Mouse (Mus musculus) stomach, embryonic 16.5 days (tissue): ENCODE data around the gene Syt2. TPM values are rescaled to one million over a fixed set of nuclear protein-coding genes. Genes with fewer than 3 reads are reported as not detected.

Experiments used
- ATAC-seq: fragments of 200-750 bp; cut with Nextera tagmentation; 2 replicates; pipeline ENCODE4 v1.8.0; 2017; ENCODE audit warnings: moderate number of reproducible peaks, moderate TSS enrichment; ENCODE audit not compliant: insufficient read depth, low FRiP score
- H3K27ac ChIP-seq: fragments of 300-500 bp; sonication (generic); 2 replicates; pipeline ENCODE4 v1.5.1; 2014; ENCODE audit warnings: low read length
- H3K27me3 ChIP-seq: fragments of 300-500 bp; sonication (generic); 2 replicates; pipeline ENCODE4 v1.6.1; 2014; ENCODE audit warnings: low read length, control low read depth, mixed read lengths; ENCODE audit not compliant: control insufficient read depth, insufficient read depth
- H3K36me3 ChIP-seq: fragments of 300-500 bp; sonication (generic); 2 replicates; pipeline ENCODE4 v1.6.1; 2014; ENCODE audit warnings: low read length; ENCODE audit not compliant: control insufficient read depth, insufficient read depth
- H3K4me1 ChIP-seq: fragments of 300-500 bp; sonication (generic); 2 replicates; pipeline ENCODE4 v1.6.1; 2014; ENCODE audit warnings: low read length, control low read depth, mixed read lengths; ENCODE audit not compliant: control insufficient read depth, insufficient read depth
- H3K4me2 ChIP-seq: fragments of 300-500 bp; sonication (generic); 2 replicates; pipeline ENCODE4 v1.6.1; 2014; ENCODE audit warnings: low read depth, low read length, mixed read lengths
- H3K4me3 ChIP-seq: fragments of 300-500 bp; sonication (generic); replicated peaks from 2 replicates; pipeline ENCODE4 v1.5.1; 2014; ENCODE audit warnings: mild to moderate bottlenecking, low read length
- H3K9ac ChIP-seq: fragments of 300-500 bp; sonication (generic); 2 replicates; pipeline ENCODE4 v1.6.1; 2014; ENCODE audit warnings: low read length
- H3K9me3 ChIP-seq: fragments of 300-500 bp; sonication (generic); replicated peaks from 2 replicates; pipeline ENCODE4 v1.6.1; 2016; ENCODE audit warnings: low read length, control low read depth; ENCODE audit not compliant: control insufficient read depth
- WGBS: fragments of 180-500 bp; shearing (Covaris S2); extraction: QIAGEN DNeasy Blood & Tissue Kit; methylation state at CpG from one replicate; pipeline ENCODE4 v1.1.7; 2014; 5-methylcytosine and 5-hydroxymethylcytosine counted together
- polyA plus RNA-seq: library from polyadenylated mRNA; unstranded; fragments of >200 nt; fragmentation: Nextera tagmentation; extraction: Ambion mirVana; gene quantifications from 2 replicates; pipeline ENCODE4 v1.2.1, GENCODE M21; 2015

Syt2 gene
- polyA plus RNA-seq, 1 experiment from 2014 or later: 2.6 TPM

GRCm38 (mm10) chr1:134774728-134775287, 128.3 kb downstream of the Syt2 start:
- Histone ChIP-seq H3K9ac (peak overlapping the region; percentile 64), H3K4me2 (no peak overlapping the region), H3K36me3 (0 out of 2 replicates have a peak, but pooled peaks cover 4% of the 10 kb centered on the region), H3K9me3 (no peaks in the 10 kb centered on the region), H3K27me3 (no peaks in the 10 kb centered on the region), H3K27ac (peak overlapping the region; percentile 96), H3K4me1 (peaks cover 49% of the 10 kb centered on the region), H3K4me3 (no peak overlapping the region)
- ATAC-seq: no peak
- WGBS: 26% methylated on average over 6 of the region's 6 CpGs

- Histone ChIP-seq H3K9me3 (no peaks in the 10 kb centered on the region), H3K9ac (peak overlapping the region; percentile 64), H3K27ac (peak overlapping the region; percentile 96), H3K36me3 (0 out of 2 replicates have a peak, but pooled peaks cover 4% of the 10 kb centered on the region), H3K4me3 (no peak overlapping the region), H3K4me1 (peaks cover 46% of the 10 kb centered on the region), H3K4me2 (no peak overlapping the region), H3K27me3 (no peaks in the 10 kb centered on the region)
- ATAC-seq: no peak
- 31% methylated on average over 3 of the region's 3 CpGs for WGBS
These were observed 129.2 kb downstream of the Syt2 start for GRCm38 (mm10) chr1:134775631-134776030.

GRCm38 (mm10) chr1:134777201-134777885, 130.9 kb downstream of the Syt2 start:
- Histone ChIP-seq H3K27me3 (no peaks in the 10 kb centered on the region), H3K4me3 (no peak overlapping the region), H3K9ac (no peak overlapping the region), H3K27ac (peak overlapping the region; percentile 7; the same call in 1 of the 2 replicates), H3K36me3 (0 out of 2 replicates have a peak, but pooled peaks cover 4% of the 10 kb centered on the region), H3K4me2 (no peak overlapping the region), H3K9me3 (no peaks in the 10 kb centered on the region), H3K4me1 (peaks cover 31% of the 10 kb centered on the region)
- no peak for ATAC-seq
- 69% methylated on average over 12 of the region's 12 CpGs for WGBS

GRCm38 (mm10) chr1:134777936-134778548, 131.6 kb downstream of the Syt2 start:
- Histone ChIP-seq H3K27me3 (no peaks in the 10 kb centered on the region), H3K27ac (peak overlapping the region; percentile 7; the same call in 1 of the 2 replicates), H3K4me2 (no peak overlapping the region), H3K9me3 (no peaks in the 10 kb centered on the region), H3K9ac (no peak overlapping the region), H3K4me1 (peaks cover 28% of the 10 kb centered on the region), H3K4me3 (no peak overlapping the region), H3K36me3 (0 out of 2 replicates have a peak, but pooled peaks cover 4% of the 10 kb centered on the region)
- WGBS: 68% methylated on average over 13 of the region's 13 CpGs
- no peak for ATAC-seq

GRCm38 (mm10) chr1:134782797-134783196, 136.3 kb downstream of the Syt2 start:
- Histone ChIP-seq H3K4me3 (no peak overlapping the region), H3K4me1 (peaks cover 10% of the 10 kb centered on the region; the same call in 1 of the 2 replicates), H3K27ac (no peak overlapping the region), H3K4me2 (no peak overlapping the region), H3K9ac (no peak overlapping the region), H3K9me3 (no peaks in the 10 kb centered on the region), H3K36me3 (no peaks in the 10 kb centered on the region), H3K27me3 (no peaks in the 10 kb centered on the region)
- ATAC-seq: no peak
- 87% methylated on average over 5 of the region's 5 CpGs for WGBS

GRCm38 (mm10) chr1:134783958-134784357, 137.5 kb downstream of the Syt2 start:
- H3K4me2 ChIP-seq: no peak overlapping the region
- H3K9ac ChIP-seq: no peak overlapping the region; the same call in 1 of the 2 replicates
- H3K27ac ChIP-seq: peak overlapping the region; percentile 51; the same call in 1 of the 2 replicates
- no peak overlapping the region for H3K4me3 ChIP-seq
- peaks cover 15% of the 10 kb centered on the region for H3K4me1 ChIP-seq
- no peaks in the 10 kb centered on the region for H3K27me3 ChIP-seq
- ATAC-seq: peak; percentile 29; the same call in 1 of the 2 replicates
- WGBS: 51% methylated on average over 4 of the region's 4 CpGs
- no peaks in the 10 kb centered on the region for H3K9me3 ChIP-seq
- no peaks in the 10 kb centered on the region for H3K36me3 ChIP-seq

- peak overlapping the region; percentile 48; the same call in 1 of the 2 replicates for H3K27ac ChIP-seq
These were observed 138.0 kb downstream of the Syt2 start for GRCm38 (mm10) chr1:134784481-134784880.

GRCm38 (mm10) chr1:134784911-134785310, 138.4 kb downstream of the Syt2 start:
- H3K9ac ChIP-seq: no peak overlapping the region
- H3K27ac ChIP-seq: peak overlapping the region; percentile 48; the same call in 1 of the 2 replicates
- ATAC-seq: no peak
- H3K36me3 ChIP-seq: no peaks in the 10 kb centered on the region
- 74% methylated on average over 1 of the region's 1 CpGs for WGBS
- H3K9me3 ChIP-seq: no peaks in the 10 kb centered on the region
- H3K4me2 ChIP-seq: no peak overlapping the region
- no peaks in the 10 kb centered on the region for H3K27me3 ChIP-seq
- peaks cover 15% of the 10 kb centered on the region for H3K4me1 ChIP-seq
- H3K4me3 ChIP-seq: no peak overlapping the region

More at GRCm38 (mm10) chr1:134784481-134784880, 138.0 kb downstream of the Syt2 start:
- Histone ChIP-seq H3K36me3 (no peaks in the 10 kb centered on the region), H3K4me1 (peaks cover 15% of the 10 kb centered on the region), H3K27me3 (no peaks in the 10 kb centered on the region), H3K9ac (no peak overlapping the region), H3K9me3 (no peaks in the 10 kb centered on the region), H3K4me2 (no peak overlapping the region), H3K4me3 (no peak overlapping the region)
- WGBS: 55% methylated on average over 6 of the region's 6 CpGs
- no peak for ATAC-seq

- H3K36me3 ChIP-seq: no peaks in the 10 kb centered on the region
- H3K4me1 ChIP-seq: peaks cover 15% of the 10 kb centered on the region
- ATAC-seq: no peak
- H3K4me2 ChIP-seq: no peak overlapping the region
- WGBS: 47% methylated on average over 7 of the region's 7 CpGs
- H3K27me3 ChIP-seq: no peaks in the 10 kb centered on the region
- H3K4me3 ChIP-seq: no peak overlapping the region
- H3K27ac ChIP-seq: no peak overlapping the region
- H3K9me3 ChIP-seq: no peaks in the 10 kb centered on the region
- no peak overlapping the region for H3K9ac ChIP-seq
These were observed 141.6 kb downstream of the Syt2 start for GRCm38 (mm10) chr1:134788096-134788495.
